Mouse (Mus musculus): ENCODE data around the gene Srgap2. TPM values are rescaled to one million over a fixed set of nuclear protein-coding genes. Genes with fewer than 3 reads are reported as not detected.

Srgap2 gene
- total and polyA plus RNA-seq, 3 experiments, result 27.9 to 135 (median 32.5) TPM

DNA sequence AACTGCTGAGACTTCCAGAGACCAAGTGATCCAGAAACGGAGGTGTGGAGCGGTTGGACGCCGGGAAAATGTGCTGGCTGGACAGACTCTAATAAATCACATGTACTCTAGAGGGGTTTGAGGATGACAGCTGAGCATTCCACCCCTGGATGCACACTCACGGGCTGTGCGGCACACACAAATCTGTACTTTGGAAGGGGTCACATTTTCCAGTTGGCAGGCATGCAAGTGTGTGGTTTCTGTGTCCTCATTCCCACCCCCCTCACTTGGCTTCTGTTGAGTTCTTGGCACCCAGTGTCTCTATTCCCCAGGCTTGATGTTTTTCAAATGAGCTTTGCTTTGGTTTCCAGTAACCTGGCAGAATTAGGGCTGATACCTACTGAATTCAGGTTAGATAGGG is 227.4 kb downstream of the Srgap2 start:
- no peak for TF ChIP-seq POLR2AphosphoS5 (IDR thresholded peaks at IDR 0.05; ENCODE audit: insufficient replicate concordance, low read depth, low read length)
- TF ChIP-seq GATA2 (IDR thresholded peaks at IDR 0.05; ENCODE audit: borderline replicate concordance, low read depth, low read length), result no peak
- TF ChIP-seq GATA1 (IDR thresholded peaks at IDR 0.05; ENCODE audit: borderline replicate concordance, low read length), result no peak
- no peak for TF ChIP-seq TAL1 (conservative IDR thresholded peaks at IDR 0.05; ENCODE audit: low read depth, low read length)
- no peak for TF ChIP-seq CTCF (IDR thresholded peaks at IDR 0.05; ENCODE audit: low read depth, low read length)
- H3K36me3 ChIP-seq (replicated peaks), result peaks cover 68% of the 10 kb centered on the region
- H3K27me3 ChIP-seq (ENCODE audit: insufficient read depth, low read length), result no peaks in the 10 kb centered on the region
- ATAC-seq (ENCODE audit: extremely low read depth, insufficient number of reproducible peaks, low FRiP score, poor library complexity, severe bottlenecking) (no peak), DNase-seq (ENCODE audit: low spot score) (no peak)
- no peaks in the 10 kb centered on the region for H3K4me1 ChIP-seq (ENCODE audit: insufficient read depth, low read depth, low read length)
- H3K9me3 ChIP-seq (replicated peaks), result no peaks in the 10 kb centered on the region
- no peak overlapping the region for H3K4me3 ChIP-seq (ENCODE audit: low read depth, low read length)

- no peak for DNase-seq (ENCODE audit: low spot score)
Observed at GRCm38 (mm10) chr1:131299240-131299639, 227.9 kb downstream of the Srgap2 start.

GRCm38 (mm10) chr1:131298171-131298570 is 229.0 kb downstream of the Srgap2 start:
- Histone ChIP-seq H3K36me3 (replicated peaks) (peaks cover 82% of the 10 kb centered on the region), H3K27me3 (ENCODE audit: insufficient read depth, low read length) (no peaks in the 10 kb centered on the region), H3K4me1 (ENCODE audit: insufficient read depth, low read depth, low read length) (no peaks in the 10 kb centered on the region), H3K4me3 (ENCODE audit: low read depth, low read length) (no peak overlapping the region), H3K9me3 (replicated peaks) (no peaks in the 10 kb centered on the region)
- TF ChIP-seq POLR2AphosphoS5 (IDR thresholded peaks at IDR 0.05; ENCODE audit: insufficient replicate concordance, low read depth, low read length) (no peak), GATA1 (IDR thresholded peaks at IDR 0.05; ENCODE audit: borderline replicate concordance, low read length) (no peak), TAL1 (conservative IDR thresholded peaks at IDR 0.05; ENCODE audit: low read depth, low read length) (no peak), GATA2 (IDR thresholded peaks at IDR 0.05; ENCODE audit: borderline replicate concordance, low read depth, low read length) (no peak), CTCF (IDR thresholded peaks at IDR 0.05; ENCODE audit: low read depth, low read length) (no peak)
- no peak for DNase-seq (ENCODE audit: low spot score)
- ATAC-seq (ENCODE audit: extremely low read depth, insufficient number of reproducible peaks, low FRiP score, poor library complexity, severe bottlenecking), result no peak

More at GRCm38 (mm10) chr1:131299240-131299639, 227.9 kb downstream of the Srgap2 start:
- no peak for TF ChIP-seq GATA2 (IDR thresholded peaks at IDR 0.05; ENCODE audit: borderline replicate concordance, low read depth, low read length)
- TF ChIP-seq CTCF (IDR thresholded peaks at IDR 0.05; ENCODE audit: low read depth, low read length), result no peak
- TF ChIP-seq POLR2AphosphoS5 (IDR thresholded peaks at IDR 0.05; ENCODE audit: insufficient replicate concordance, low read depth, low read length), result no peak
- no peak for TF ChIP-seq TAL1 (conservative IDR thresholded peaks at IDR 0.05; ENCODE audit: low read depth, low read length)
- no peak for TF ChIP-seq GATA1 (IDR thresholded peaks at IDR 0.05; ENCODE audit: borderline replicate concordance, low read length)
- no peaks in the 10 kb centered on the region for H3K4me1 ChIP-seq (ENCODE audit: insufficient read depth, low read depth, low read length)
- no peaks in the 10 kb centered on the region for H3K9me3 ChIP-seq (replicated peaks)
- ATAC-seq (ENCODE audit: extremely low read depth, insufficient number of reproducible peaks, low FRiP score, poor library complexity, severe bottlenecking), result no peak
- H3K4me3 ChIP-seq (ENCODE audit: low read depth, low read length), result no peak overlapping the region
- peaks cover 71% of the 10 kb centered on the region for H3K36me3 ChIP-seq (replicated peaks)
- H3K27me3 ChIP-seq (ENCODE audit: insufficient read depth, low read length), result no peaks in the 10 kb centered on the region

DNA sequence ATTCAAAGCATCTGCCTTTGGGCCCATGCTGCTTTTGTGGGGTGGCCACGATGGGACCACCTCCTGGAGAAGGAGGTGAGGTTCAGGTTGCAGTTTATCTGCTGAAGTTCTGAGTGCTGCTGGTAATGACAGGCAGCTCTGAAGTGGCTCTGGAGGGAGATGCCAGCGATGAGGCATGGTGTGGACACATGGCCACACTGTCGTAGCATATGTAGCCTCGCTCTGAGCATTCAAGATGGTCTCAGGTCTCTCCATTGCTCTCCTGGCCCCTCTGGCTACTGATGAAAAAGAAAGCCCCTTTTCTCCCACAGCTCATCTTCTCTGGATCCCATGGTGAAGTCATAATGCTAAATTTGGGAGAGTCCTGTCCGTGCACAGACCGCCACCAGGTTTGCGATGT is 230.4 kb downstream of the Srgap2 start:
- Histone ChIP-seq H3K4me1 (ENCODE audit: insufficient read depth, low read depth, low read length) (no peaks in the 10 kb centered on the region), H3K9me3 (replicated peaks) (no peaks in the 10 kb centered on the region), H3K4me3 (ENCODE audit: low read depth, low read length) (no peak overlapping the region), H3K27me3 (ENCODE audit: insufficient read depth, low read length) (no peaks in the 10 kb centered on the region), H3K36me3 (replicated peaks) (peaks cover 93% of the 10 kb centered on the region)
- no peak for DNase-seq (ENCODE audit: low spot score)
- TF ChIP-seq CTCF (IDR thresholded peaks at IDR 0.05; ENCODE audit: low read depth, low read length), result no peak
- no peak for TF ChIP-seq TAL1 (conservative IDR thresholded peaks at IDR 0.05; ENCODE audit: low read depth, low read length)
- no peak for TF ChIP-seq POLR2AphosphoS5 (IDR thresholded peaks at IDR 0.05; ENCODE audit: insufficient replicate concordance, low read depth, low read length)
- TF ChIP-seq GATA2 (IDR thresholded peaks at IDR 0.05; ENCODE audit: borderline replicate concordance, low read depth, low read length), result no peak
- no peak for TF ChIP-seq GATA1 (IDR thresholded peaks at IDR 0.05; ENCODE audit: borderline replicate concordance, low read length)
- ATAC-seq (ENCODE audit: extremely low read depth, insufficient number of reproducible peaks, low FRiP score, poor library complexity, severe bottlenecking), result no peak

DNA sequence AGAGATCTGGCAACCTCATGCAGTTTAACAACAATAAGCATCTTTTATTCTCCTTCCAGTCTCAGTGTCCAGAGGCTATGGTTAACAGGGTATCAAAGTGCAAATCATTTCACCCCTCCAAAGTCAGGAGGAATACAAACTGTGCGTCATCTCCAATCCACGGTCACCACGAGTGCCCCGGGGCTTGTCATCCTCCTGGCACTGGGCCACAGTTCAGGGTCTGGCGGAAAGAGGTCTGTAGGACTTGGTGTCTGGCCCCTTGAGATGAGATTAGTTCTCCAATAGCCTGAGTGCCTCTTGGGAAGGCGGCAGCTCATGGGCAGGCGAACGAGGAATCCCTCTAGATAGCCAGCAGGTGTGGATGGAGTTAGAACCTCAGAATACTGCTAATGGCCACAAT is 232.0 kb downstream of the Srgap2 start:
- Histone ChIP-seq H3K36me3 (replicated peaks) (peaks cover 89% of the 10 kb centered on the region), H3K4me3 (ENCODE audit: low read depth, low read length) (no peak overlapping the region), H3K9me3 (replicated peaks) (no peaks in the 10 kb centered on the region), H3K27me3 (ENCODE audit: insufficient read depth, low read length) (no peaks in the 10 kb centered on the region), H3K4me1 (ENCODE audit: insufficient read depth, low read depth, low read length) (no peaks in the 10 kb centered on the region)
- DNase-seq (ENCODE audit: low spot score) (no peak), ATAC-seq (ENCODE audit: extremely low read depth, insufficient number of reproducible peaks, low FRiP score, poor library complexity, severe bottlenecking) (no peak)
- TF ChIP-seq GATA2 (IDR thresholded peaks at IDR 0.05; ENCODE audit: borderline replicate concordance, low read depth, low read length), result no peak
- TF ChIP-seq TAL1 (conservative IDR thresholded peaks at IDR 0.05; ENCODE audit: low read depth, low read length), result no peak
- TF ChIP-seq POLR2AphosphoS5 (IDR thresholded peaks at IDR 0.05; ENCODE audit: insufficient replicate concordance, low read depth, low read length), result no peak
- TF ChIP-seq CTCF (IDR thresholded peaks at IDR 0.05; ENCODE audit: low read depth, low read length), result no peak
- no peak for TF ChIP-seq GATA1 (IDR thresholded peaks at IDR 0.05; ENCODE audit: borderline replicate concordance, low read length)

DNA sequence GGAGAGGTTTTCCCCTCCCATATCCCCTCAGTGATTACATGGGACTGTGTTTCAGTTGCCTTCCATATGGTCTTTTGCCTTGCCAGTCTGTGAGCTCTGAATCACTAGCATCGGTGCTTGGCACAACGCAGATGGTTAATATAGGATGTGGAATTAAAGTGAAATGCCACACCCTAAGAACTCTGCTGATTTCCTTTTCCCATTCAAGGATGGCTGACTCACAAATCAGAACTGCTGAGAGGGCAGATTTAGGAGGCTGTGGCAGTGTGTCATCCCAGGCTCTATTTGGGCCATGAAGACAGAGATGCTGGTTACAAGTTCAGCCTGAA is 233.3 kb downstream of the Srgap2 start:
- no peak for ATAC-seq (ENCODE audit: extremely low read depth, insufficient number of reproducible peaks, low FRiP score, poor library complexity, severe bottlenecking)
- Histone ChIP-seq H3K36me3 (replicated peaks) (peaks cover 86% of the 10 kb centered on the region), H3K27me3 (ENCODE audit: insufficient read depth, low read length) (no peaks in the 10 kb centered on the region)

More for the DNA sequence above, 233.3 kb downstream of the Srgap2 start:
- Histone ChIP-seq H3K9me3 (replicated peaks) (no peaks in the 10 kb centered on the region), H3K4me3 (ENCODE audit: low read depth, low read length) (no peak overlapping the region), H3K4me1 (ENCODE audit: insufficient read depth, low read depth, low read length) (no peaks in the 10 kb centered on the region)
- no peak for DNase-seq (ENCODE audit: low spot score)
- no peak for TF ChIP-seq GATA2 (IDR thresholded peaks at IDR 0.05; ENCODE audit: borderline replicate concordance, low read depth, low read length)
- TF ChIP-seq POLR2AphosphoS5 (IDR thresholded peaks at IDR 0.05; ENCODE audit: insufficient replicate concordance, low read depth, low read length), result no peak
- TF ChIP-seq TAL1 (conservative IDR thresholded peaks at IDR 0.05; ENCODE audit: low read depth, low read length), result no peak
- TF ChIP-seq CTCF (IDR thresholded peaks at IDR 0.05; ENCODE audit: low read depth, low read length), result no peak
- TF ChIP-seq GATA1 (IDR thresholded peaks at IDR 0.05; ENCODE audit: borderline replicate concordance, low read length), result no peak

Measured in G1E (cell line).